Mouse (Mus musculus): ENCODE measurements at regions not wholly inside any gene's neighbourhood (a gene's known extent, or its start where the extent isn't known, plus 50 kb on each side); places are given as distances from the start of the nearest gene placed in this dataset.

- TF ChIP-seq NANOG (IDR thresholded peaks at IDR 0.05; ENCODE audit: borderline replicate concordance, low read length) (no peak), CTCF (conservative IDR thresholded peaks at IDR 0.05; ENCODE audit: low read length) (no peak)
Measured at GRCm38 (mm10) chr13:52183635-52184034, 337.2 kb downstream of the Gadd45g start.

Data from E14TG2a.4 (cell line).